Mouse (Mus musculus) thymus, adult 2 months (tissue): ENCODE data around the gene Ephx4.

ENCODE experiments used
- CTCF ChIP-seq: fragments of 200-500 bp; IDR thresholded peaks from 2 replicates; pipeline ENCODE4 v1.5.1; 2012; ENCODE audit warnings: mild to moderate bottlenecking, control low read depth, low read length, moderate library complexity, borderline replicate concordance; ENCODE audit not compliant: control insufficient read depth, poor library complexity, insufficient read depth; ENCODE audit errors: extremely low read depth
- POLR2A ChIP-seq: fragments of 200-500 bp; IDR thresholded peaks from 2 replicates; pipeline ENCODE4 v1.6.1; 2012; ENCODE audit warnings: mild to moderate bottlenecking, low read length, control low read depth, moderate library complexity; ENCODE audit not compliant: control insufficient read depth, poor library complexity, insufficient read depth; ENCODE audit errors: extremely low read depth

DNA sequence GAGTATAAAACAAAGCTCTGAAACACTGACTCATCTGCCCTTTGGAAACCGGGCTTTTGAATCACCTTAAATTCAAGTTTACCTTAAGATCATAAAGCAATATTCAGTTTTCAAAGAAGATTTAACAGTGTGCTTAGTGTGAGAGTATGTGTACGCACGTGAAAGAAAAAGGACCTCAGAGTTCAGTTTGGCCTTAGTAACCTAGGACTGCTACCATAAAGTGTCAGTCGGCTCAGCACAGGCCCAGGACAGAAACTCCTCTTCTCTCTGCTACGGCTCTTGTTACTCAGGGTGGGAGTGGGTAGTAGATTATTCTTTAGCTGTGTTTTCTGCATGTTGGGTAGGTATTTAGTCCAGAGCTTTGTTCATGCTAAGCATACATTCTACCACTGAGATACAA is 47.1 kb downstream of the Ephx4 start:
- no peak for TF ChIP-seq CTCF
- TF ChIP-seq POLR2A = no peak
